Mouse (Mus musculus) brain, embryonic 14.5 days (tissue): ENCODE data around the gene Trim69. TPM values are rescaled to one million over a fixed set of nuclear protein-coding genes. Genes with fewer than 3 reads are reported as not detected.

Source experiments
- DNase-seq: peaks from one replicate; pipeline ENCODE4 v3.0.0-alpha.2; 2011; ENCODE audit warnings: low read depth
- CTCF ChIP-seq: fragments of 200-500 bp; IDR thresholded peaks from 2 replicates; pipeline ENCODE4 v1.5.1; 2012; ENCODE audit warnings: inconsistent platforms, mild to moderate bottlenecking, moderate library complexity, borderline replicate concordance; ENCODE audit not compliant: insufficient read depth, insufficient read length; ENCODE audit errors: extremely low read depth
- POLR2A ChIP-seq: fragments of 200-500 bp; IDR thresholded peaks from 2 replicates; pipeline ENCODE4 v1.6.1; 2012; ENCODE audit warnings: mild to moderate bottlenecking, inconsistent platforms, borderline replicate concordance; ENCODE audit not compliant: poor library complexity, insufficient read depth, insufficient read length, severe bottlenecking; ENCODE audit errors: extremely low read depth
- polyA plus RNA-seq: library from polyadenylated mRNA; depleted of rRNA; stranded (reverse); fragments of >200 nt; gene quantifications from 2 replicates; pipeline ENCODE4 v1.2.3, GENCODE M21; 2012; rRNA removed

The Trim69 gene
- polyA plus RNA-seq, result not detected in 2 replicates

- DNase-seq, result peak; percentile 82
- TF ChIP-seq POLR2A (no peak), CTCF (peak; percentile 82)
These were observed at the start of gene Trim69 for GRCm38 (mm10) chr2:122160680-122161079. Gene Trim69 (plus strand): TSS chr2:122160700.

GRCm38 (mm10) chr2:122116888-122117287 is 43.6 kb upstream of the Trim69 start:
- DNase-seq, result no peak
- TF ChIP-seq POLR2A (no peak), CTCF (no peak)

GRCm38 (mm10) chr2:122117961-122118958 is 42.2 kb upstream of the Trim69 start, which contains the start of gene Spg11:
Gene Spg11 (minus strand): TSS chr2:122118386.
- TF ChIP-seq CTCF (no peak), POLR2A (peak; percentile 100)
- peak; percentile 99 for DNase-seq

GRCm38 (mm10) chr2:122125680-122126572 is 34.6 kb upstream of the Trim69 start:
- no peak for TF ChIP-seq CTCF
- TF ChIP-seq POLR2A, result no peak
- no peak for DNase-seq

GRCm38 (mm10) chr2:122126765-122127347 is 33.6 kb upstream of the Trim69 start:
- DNase-seq, result no peak
- TF ChIP-seq POLR2A (no peak), CTCF (no peak)

GRCm38 (mm10) chr2:122127635-122128034 is 32.9 kb upstream of the Trim69 start:
- no peak for TF ChIP-seq POLR2A
- no peak for TF ChIP-seq CTCF
- DNase-seq, result no peak

GRCm38 (mm10) chr2:122132078-122132477 is 28.4 kb upstream of the Trim69 start:
- no peak for DNase-seq
- TF ChIP-seq CTCF, result no peak

GRCm38 (mm10) chr2:122132618-122133017 is 27.9 kb upstream of the Trim69 start:
- no peak for TF ChIP-seq CTCF
- no peak for TF ChIP-seq POLR2A
- DNase-seq, result no peak

- DNase-seq, result no peak
- TF ChIP-seq POLR2A (no peak), CTCF (no peak)
These were observed 22.5 kb upstream of the Trim69 start for GRCm38 (mm10) chr2:122137839-122138465.

GRCm38 (mm10) chr2:122140815-122141214 is 19.7 kb upstream of the Trim69 start:
- DNase-seq, result no peak
- TF ChIP-seq POLR2A (no peak), CTCF (no peak)

- DNase-seq, result no peak
- TF ChIP-seq POLR2A (no peak), CTCF (peak; percentile 17; the same call in 1 of the 2 replicates)
These were observed 19.1 kb upstream of the Trim69 start for GRCm38 (mm10) chr2:122141332-122141967.

- TF ChIP-seq POLR2A, result no peak
- TF ChIP-seq CTCF, result no peak
- DNase-seq, result no peak
These were observed 17.4 kb upstream of the Trim69 start for GRCm38 (mm10) chr2:122143111-122143510.

GRCm38 (mm10) chr2:122145756-122146155 is 14.7 kb upstream of the Trim69 start:
- no peak for TF ChIP-seq POLR2A
- TF ChIP-seq CTCF, result no peak
- no peak for DNase-seq
